Mouse (Mus musculus): ENCODE measurements around the gene Per3. TPM values are rescaled to one million over a fixed set of nuclear protein-coding genes. Genes with fewer than 3 reads are reported as not detected.

Per3 gene
- polyA plus RNA-seq, 1 experiment = 7.6 TPM

DNA sequence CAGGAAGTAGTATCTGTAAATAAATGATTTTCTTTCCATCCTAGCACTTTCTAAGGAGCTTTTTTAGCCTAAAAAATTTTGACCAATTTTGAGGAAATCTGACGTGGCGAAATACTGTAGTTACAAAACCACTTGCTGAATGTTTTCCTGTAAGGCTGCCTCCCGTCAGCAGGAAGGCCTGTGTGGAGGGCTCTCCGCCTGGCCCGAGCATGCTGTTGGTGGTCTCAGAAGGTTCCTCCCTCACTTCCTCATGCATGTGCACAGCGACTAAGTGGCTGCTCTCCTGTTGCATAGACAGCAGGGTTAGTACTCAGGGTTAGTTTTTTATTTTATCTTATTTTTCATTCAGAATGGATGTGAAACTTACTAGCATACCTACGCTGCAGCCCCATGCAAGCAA, 26.5 kb upstream of the Per3 start:
- no peak for TF ChIP-seq CTCF (IDR thresholded peaks at IDR 0.05; ENCODE audit: borderline replicate concordance, insufficient read depth, low read length)
- TF ChIP-seq POLR2A (IDR thresholded peaks at IDR 0.05; ENCODE audit: low read depth, low read length) = no peak
- Histone ChIP-seq H3K27ac (ENCODE audit: insufficient read depth, low read length) (no peak overlapping the region), H3K4me1 (ENCODE audit: control insufficient read depth, insufficient read depth, low read length) (no peaks in the 10 kb centered on the region), H3K4me3 (ENCODE audit: insufficient read depth, low read length) (no peak overlapping the region)

DNA sequence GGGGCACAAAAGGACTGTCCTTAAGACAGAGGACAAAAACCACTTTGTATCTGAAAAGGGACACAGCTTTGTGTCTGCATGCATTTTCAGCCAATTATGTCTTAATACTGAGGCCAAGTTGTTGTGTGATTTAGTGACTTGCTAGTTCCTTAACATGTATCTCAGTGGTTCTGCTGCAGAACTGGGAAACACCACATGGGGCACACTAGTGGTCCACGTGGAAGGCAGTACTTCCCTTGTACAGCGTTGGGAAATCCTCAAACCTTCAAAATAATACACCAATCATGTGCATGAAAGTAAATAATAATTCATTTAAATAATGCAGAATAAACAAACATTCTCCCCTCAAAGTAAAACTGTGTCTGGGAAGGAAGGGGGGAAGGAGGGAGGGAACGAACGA, 24.3 kb upstream of the Per3 start:
- Histone ChIP-seq H3K4me3 (ENCODE audit: insufficient read depth, low read length) (no peak overlapping the region), H3K27ac (ENCODE audit: insufficient read depth, low read length) (no peak overlapping the region), H3K4me1 (ENCODE audit: control insufficient read depth, insufficient read depth, low read length) (no peaks in the 10 kb centered on the region)
- TF ChIP-seq POLR2A (IDR thresholded peaks at IDR 0.05; ENCODE audit: low read depth, low read length) (no peak), CTCF (IDR thresholded peaks at IDR 0.05; ENCODE audit: borderline replicate concordance, insufficient read depth, low read length) (no peak)

DNA sequence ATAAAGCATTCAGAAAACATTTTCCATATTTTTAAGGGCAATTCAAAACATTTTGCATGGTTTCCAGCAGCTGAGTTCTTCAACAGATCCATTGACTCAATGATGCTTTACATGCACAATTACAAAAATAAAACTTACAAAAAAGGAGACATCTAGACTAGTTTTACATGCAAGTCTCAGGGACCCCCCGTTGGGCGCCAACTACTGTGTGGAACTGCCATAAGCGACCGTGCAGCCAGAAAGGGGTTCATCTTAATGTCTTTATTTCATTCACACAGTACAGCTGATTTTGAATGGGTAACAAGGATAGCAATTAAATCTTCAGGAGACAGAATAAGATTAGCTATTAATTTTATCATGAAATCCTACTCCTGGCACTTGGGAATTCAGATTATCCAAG, 15.1 kb upstream of the Per3 start:
- no peak overlapping the region for H3K4me3 ChIP-seq (ENCODE audit: insufficient read depth, low read length)

DNA sequence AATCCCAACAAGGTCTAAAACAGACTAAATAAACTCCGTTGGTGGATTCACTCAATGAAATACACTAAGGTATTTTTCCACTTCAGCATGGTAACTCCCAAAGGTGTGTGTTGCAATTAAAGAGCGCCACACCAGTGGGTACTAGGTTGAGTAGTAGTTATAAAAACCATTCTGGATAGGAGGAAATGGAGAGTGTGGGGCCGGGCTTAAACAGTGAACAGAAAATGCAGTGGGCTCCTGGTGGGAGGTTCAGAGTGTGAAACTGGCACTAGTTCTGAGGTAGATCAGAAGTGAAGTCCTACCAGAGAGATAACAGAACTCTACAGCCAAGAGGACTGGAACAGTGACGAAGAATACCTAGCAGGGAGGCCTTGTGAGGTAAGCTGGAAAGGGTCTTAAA, 14.2 kb upstream of the Per3 start:
- Histone ChIP-seq H3K4me1 (ENCODE audit: control insufficient read depth, insufficient read depth, low read length) (no peaks in the 10 kb centered on the region), H3K27ac (ENCODE audit: insufficient read depth, low read length) (no peak overlapping the region; the same call in 1 of the 2 replicates), H3K4me3 (ENCODE audit: insufficient read depth, low read length) (peak overlapping the region; percentile 52)
- TF ChIP-seq POLR2A (IDR thresholded peaks at IDR 0.05; ENCODE audit: low read depth, low read length) (no peak), CTCF (IDR thresholded peaks at IDR 0.05; ENCODE audit: borderline replicate concordance, insufficient read depth, low read length) (no peak)

More for the DNA sequence above, 15.1 kb upstream of the Per3 start:
- H3K27ac ChIP-seq (ENCODE audit: insufficient read depth, low read length) = no peak overlapping the region
- TF ChIP-seq POLR2A (IDR thresholded peaks at IDR 0.05; ENCODE audit: low read depth, low read length) (no peak), CTCF (IDR thresholded peaks at IDR 0.05; ENCODE audit: borderline replicate concordance, insufficient read depth, low read length) (no peak)
- H3K4me1 ChIP-seq (ENCODE audit: control insufficient read depth, insufficient read depth, low read length) = no peaks in the 10 kb centered on the region

DNA sequence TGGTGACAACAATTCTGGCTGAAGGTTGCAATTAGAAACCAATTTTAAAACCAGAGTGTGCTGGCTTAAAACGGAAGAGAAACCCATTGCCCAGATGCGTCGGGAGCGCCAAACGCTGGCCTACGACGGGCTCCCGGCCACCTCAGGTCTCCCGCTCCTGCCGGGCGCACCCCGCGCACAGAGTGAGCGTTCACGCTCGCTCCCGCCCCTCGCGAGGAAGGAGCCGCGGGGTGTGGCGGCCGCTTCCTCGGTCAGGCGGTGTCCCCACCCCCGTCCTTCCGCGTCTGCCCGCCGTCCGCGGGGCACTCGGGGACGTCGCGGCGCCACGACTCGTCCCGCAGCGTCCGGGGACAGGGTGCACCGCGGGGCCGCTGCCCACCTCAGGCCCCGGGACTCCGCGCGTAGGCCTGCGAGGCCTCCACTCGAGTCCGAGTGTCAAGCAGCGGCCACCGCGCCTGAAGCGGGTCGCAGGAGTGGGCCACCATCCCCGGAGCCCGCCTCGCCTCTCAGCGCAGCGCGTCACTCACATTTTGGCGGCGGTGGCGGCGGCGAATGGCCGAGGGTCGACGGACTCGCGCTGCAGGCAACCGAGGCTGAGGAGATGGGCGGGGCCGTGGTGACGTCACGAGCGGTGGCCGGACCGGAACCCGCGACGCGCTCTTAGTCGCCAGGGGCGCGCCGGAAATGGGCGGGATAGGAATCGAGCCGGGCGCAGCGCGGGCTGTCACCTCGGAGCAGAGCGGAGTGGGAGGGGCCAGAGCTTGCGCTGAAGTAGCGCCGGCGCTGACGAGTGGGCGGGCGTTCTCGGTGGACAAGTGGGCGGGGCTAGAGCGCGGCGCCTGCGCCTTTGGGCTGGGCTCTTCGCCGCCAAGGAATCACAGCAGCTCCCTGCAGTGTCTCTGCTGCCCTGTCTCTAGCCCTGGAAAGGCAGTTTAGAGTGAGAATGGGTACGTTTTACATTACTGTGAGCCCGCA, 13.2 kb upstream of the Per3 start, which contains the start of gene Vamp3:
Gene Vamp3, minus strand, starts transcription at position 617 of the 975 bp plus-strand sequence.
- H3K4me3 ChIP-seq (ENCODE audit: insufficient read depth, low read length) = peak within 1 kb of the TSS; percentile 90
- H3K27ac ChIP-seq (ENCODE audit: insufficient read depth, low read length) = peak within 1 kb of the TSS; percentile 77
- TF ChIP-seq POLR2A (IDR thresholded peaks at IDR 0.05; ENCODE audit: low read depth, low read length) = peak; percentile 97
- TF ChIP-seq CTCF (IDR thresholded peaks at IDR 0.05; ENCODE audit: borderline replicate concordance, insufficient read depth, low read length) = no peak
- no peaks in the 10 kb centered on the region for H3K4me1 ChIP-seq (ENCODE audit: control insufficient read depth, insufficient read depth, low read length)

DNA sequence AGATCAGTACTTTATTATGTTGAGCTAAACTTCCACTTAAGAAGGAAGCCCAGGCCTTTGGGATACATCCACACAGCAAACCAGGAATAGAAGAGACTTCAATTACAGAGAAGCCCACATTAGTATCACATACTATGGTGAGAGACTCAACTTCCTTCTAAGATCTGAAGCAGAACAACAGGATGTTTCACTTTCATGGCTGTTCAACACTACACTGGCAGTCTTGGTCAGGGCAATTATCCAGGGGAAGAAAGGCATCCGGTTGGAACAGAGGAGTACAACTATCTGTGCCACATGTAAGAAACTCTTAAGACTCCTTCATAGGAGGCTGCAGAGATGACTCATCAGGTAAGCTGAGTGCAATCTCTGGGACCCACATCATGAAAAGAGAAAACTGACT, 6.7 kb upstream of the Per3 start:
- H3K4me1 ChIP-seq (ENCODE audit: control insufficient read depth, insufficient read depth, low read length) = peaks cover 3% of the 10 kb centered on the region; the same call in 1 of the 2 replicates
- H3K27ac ChIP-seq (ENCODE audit: insufficient read depth, low read length) = no peak overlapping the region
- no peak for TF ChIP-seq POLR2A (IDR thresholded peaks at IDR 0.05; ENCODE audit: low read depth, low read length)
- TF ChIP-seq CTCF (IDR thresholded peaks at IDR 0.05; ENCODE audit: borderline replicate concordance, insufficient read depth, low read length) = no peak

DNA sequence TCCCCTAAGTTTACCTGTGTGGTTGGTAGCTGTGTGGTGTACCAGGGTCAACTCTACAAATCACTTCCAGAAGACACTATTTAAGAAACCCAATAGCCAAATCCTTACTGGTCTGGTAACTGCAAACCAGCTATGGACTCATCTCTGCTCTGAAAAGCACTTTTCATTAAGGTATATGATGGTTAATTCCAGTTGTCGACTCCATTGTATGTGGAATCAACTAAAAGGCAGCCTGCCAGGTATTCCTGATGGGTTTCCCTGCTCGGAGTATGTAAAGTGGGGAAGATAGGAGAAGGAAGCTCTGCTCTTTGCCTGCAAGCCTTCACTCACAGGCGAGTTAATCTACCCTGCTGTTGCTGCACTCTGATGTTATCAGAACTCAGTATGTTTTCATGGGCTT, 2.1 kb upstream of the Per3 start:
- H3K27ac ChIP-seq (ENCODE audit: insufficient read depth, low read length) = no peak overlapping the region
- no peak overlapping the region for H3K4me3 ChIP-seq (ENCODE audit: insufficient read depth, low read length)
- H3K4me1 ChIP-seq (ENCODE audit: control insufficient read depth, insufficient read depth, low read length) = peaks cover 5% of the 10 kb centered on the region
- no peak for TF ChIP-seq POLR2A (IDR thresholded peaks at IDR 0.05; ENCODE audit: low read depth, low read length)

More for the DNA sequence above, 6.7 kb upstream of the Per3 start:
- no peak overlapping the region for H3K4me3 ChIP-seq (ENCODE audit: insufficient read depth, low read length)

DNA sequence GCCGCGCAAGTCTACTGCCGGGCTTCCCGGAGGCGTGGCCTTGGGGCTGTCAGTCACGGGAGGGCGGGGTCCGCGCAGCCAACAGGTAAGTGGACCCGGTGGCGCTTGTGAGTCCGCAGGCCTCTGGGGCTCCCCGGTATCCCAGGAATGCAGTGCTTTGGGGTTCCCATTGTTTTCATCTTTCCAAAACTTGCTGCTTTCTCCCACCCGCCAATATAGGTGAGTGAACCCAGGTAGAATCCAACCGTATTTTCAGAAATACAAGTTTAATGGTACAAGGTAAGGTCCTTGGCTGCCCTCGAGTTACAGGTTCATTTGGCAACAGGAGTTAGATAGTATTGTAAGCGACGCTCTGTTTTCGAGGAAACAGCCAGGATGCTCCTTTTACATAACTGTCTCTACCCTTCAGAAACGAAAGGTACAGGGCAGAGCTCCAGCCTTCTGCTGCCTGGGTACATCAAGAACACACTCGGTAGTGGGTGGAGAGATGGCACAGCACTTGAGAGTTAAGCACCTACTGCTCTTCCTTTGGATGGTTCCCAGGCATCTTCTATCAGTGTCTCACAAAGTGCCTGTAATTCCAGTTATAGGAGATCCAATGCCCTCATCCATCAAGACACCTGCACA, 592 bp upstream of the Per3 start:
- Histone ChIP-seq H3K4me3 (ENCODE audit: insufficient read depth, low read length) (peak overlapping the region; percentile 58), H3K4me1 (ENCODE audit: control insufficient read depth, insufficient read depth, low read length) (peaks cover 4% of the 10 kb centered on the region; the same call in 1 of the 2 replicates), H3K27ac (ENCODE audit: insufficient read depth, low read length) (no peak overlapping the region)
- TF ChIP-seq CTCF (IDR thresholded peaks at IDR 0.05; ENCODE audit: borderline replicate concordance, insufficient read depth, low read length) (no peak), POLR2A (IDR thresholded peaks at IDR 0.05; ENCODE audit: low read depth, low read length) (0 out of 2 replicates have a peak, but pooled peaks have one; percentile 24)

DNA sequence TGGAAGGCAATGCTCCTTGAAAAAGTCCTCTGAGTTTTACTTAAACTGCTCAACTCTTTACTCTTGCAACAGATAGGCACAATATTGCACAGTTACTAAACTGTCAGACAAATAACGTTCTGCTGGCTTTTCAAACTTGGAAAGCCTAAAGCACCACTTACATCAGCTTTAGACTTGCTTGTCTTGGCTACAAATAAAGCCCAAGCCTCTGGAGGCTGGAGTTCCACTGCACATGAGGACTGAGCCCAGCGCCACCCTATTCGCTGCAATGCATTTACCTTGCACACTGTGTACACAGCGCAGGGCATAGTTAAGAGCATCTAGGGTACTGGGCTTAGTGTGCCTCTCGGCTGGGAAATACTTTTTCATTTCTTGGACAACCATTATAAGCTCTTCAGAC, 1.2 kb downstream of the Per3 start:
- peaks cover 4% of the 10 kb centered on the region; the same call in 1 of the 2 replicates for H3K4me1 ChIP-seq (ENCODE audit: control insufficient read depth, insufficient read depth, low read length)
- TF ChIP-seq CTCF (IDR thresholded peaks at IDR 0.05; ENCODE audit: borderline replicate concordance, insufficient read depth, low read length) = no peak
- no peak for TF ChIP-seq POLR2A (IDR thresholded peaks at IDR 0.05; ENCODE audit: low read depth, low read length)
- H3K4me3 ChIP-seq (ENCODE audit: insufficient read depth, low read length) = peak overlapping the region; percentile 65

DNA sequence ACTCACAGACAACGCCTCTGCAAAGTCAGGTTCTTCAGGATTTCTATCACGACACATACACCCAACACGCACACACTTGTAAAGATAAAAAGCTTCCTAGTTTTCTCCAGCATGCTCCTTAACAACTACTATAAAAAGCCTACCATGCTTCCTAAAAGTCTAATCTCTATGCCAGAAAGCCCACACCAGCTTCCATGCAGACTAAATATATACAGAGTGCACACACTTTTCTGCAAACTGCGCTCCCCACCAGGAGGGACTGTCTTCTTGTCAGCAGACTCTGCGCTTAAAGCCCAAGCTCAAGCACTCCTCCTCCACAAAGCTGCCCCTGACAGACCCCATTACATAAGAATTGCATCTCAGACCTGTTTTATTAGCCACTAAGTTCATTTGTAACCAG, 3.0 kb downstream of the Per3 start:
- H3K4me3 ChIP-seq (ENCODE audit: insufficient read depth, low read length) = no peak overlapping the region
- H3K4me1 ChIP-seq (ENCODE audit: control insufficient read depth, insufficient read depth, low read length) = peaks cover 4% of the 10 kb centered on the region; the same call in 1 of the 2 replicates
- no peak for TF ChIP-seq CTCF (IDR thresholded peaks at IDR 0.05; ENCODE audit: borderline replicate concordance, insufficient read depth, low read length)
- no peak for TF ChIP-seq POLR2A (IDR thresholded peaks at IDR 0.05; ENCODE audit: low read depth, low read length)
- no peak overlapping the region for H3K27ac ChIP-seq (ENCODE audit: insufficient read depth, low read length)

More for the DNA sequence above, 1.2 kb downstream of the Per3 start:
- no peak overlapping the region for H3K27ac ChIP-seq (ENCODE audit: insufficient read depth, low read length)
